Mouse (Mus musculus) olfactory bulb, adult 2 months (tissue): ENCODE measurements around the gene Dusp12.

Experiments
- CTCF ChIP-seq: fragments of 200-500 bp; IDR thresholded peaks from 2 replicates; pipeline ENCODE4 v1.5.1; 2012; ENCODE audit warnings: low read depth, mild to moderate bottlenecking, low read length, moderate library complexity; ENCODE audit not compliant: insufficient read depth
- POLR2A ChIP-seq: fragments of 200-500 bp; IDR thresholded peaks from 2 replicates; pipeline ENCODE4 v1.6.1; 2012; ENCODE audit warnings: mild to moderate bottlenecking, low read depth, low read length, moderate library complexity; ENCODE audit not compliant: insufficient read depth

GRCm38 (mm10) chr1:170829781-170830180 is 55.6 kb downstream of the Dusp12 start:
- TF ChIP-seq CTCF: no peak
- TF ChIP-seq POLR2A: no peak
